Mouse (Mus musculus) spleen, adult 2 months (tissue): ENCODE measurements at regions not wholly inside any gene's neighbourhood (a gene's known extent, or its start where the extent isn't known, plus 50 kb on each side); places are given as distances from the start of the nearest gene placed in this dataset.

Experiments used
- DNase-seq, 2 experiments: peaks; one replicate each; pipeline versions ENCODE4 v3.0.0 to v3.0.0-alpha.2; 2012 to 2021; ENCODE audit warnings: low spot score in 2 of 2, low read depth in 1 of 2
- H3K27ac ChIP-seq: fragments of 200-500 bp; 2 replicates; pipeline ENCODE4 v1.5.1; 2012; ENCODE audit warnings: low read length, inconsistent platforms; ENCODE audit not compliant: insufficient read depth
- H3K27me3 ChIP-seq: fragments of 200-500 bp; 2 replicates; pipeline ENCODE4 v1.6.1; 2012; ENCODE audit warnings: mild to moderate bottlenecking, moderate library complexity, low read length, inconsistent platforms; ENCODE audit not compliant: control insufficient read depth, insufficient read depth
- H3K36me3 ChIP-seq: fragments of 200-500 bp; 2 replicates; pipeline ENCODE4 v1.6.1; 2012; ENCODE audit warnings: mild to moderate bottlenecking, low read length, inconsistent platforms; ENCODE audit not compliant: control insufficient read depth, insufficient read depth
- H3K4me1 ChIP-seq: fragments of 200-500 bp; 2 replicates; pipeline ENCODE4 v1.6.1; 2011; ENCODE audit warnings: inconsistent platforms; ENCODE audit not compliant: control insufficient read depth, insufficient read depth, insufficient read length
- H3K4me3 ChIP-seq: fragments of 200-500 bp; 2 replicates; pipeline ENCODE4 v1.5.1; 2011; ENCODE audit warnings: mild to moderate bottlenecking, inconsistent platforms; ENCODE audit not compliant: insufficient read depth, insufficient read length; ENCODE audit errors: extremely low read depth
- CTCF ChIP-seq: fragments of 200-500 bp; IDR thresholded peaks from 2 replicates; pipeline ENCODE4 v1.5.1; 2011; ENCODE audit warnings: mild to moderate bottlenecking, inconsistent platforms; ENCODE audit not compliant: insufficient read depth, insufficient read length, insufficient replicate concordance; ENCODE audit errors: extremely low read depth
- POLR2A ChIP-seq: fragments of 200-500 bp; IDR thresholded peaks from 2 replicates; pipeline ENCODE4 v1.6.1; 2011; ENCODE audit warnings: low read depth, low read length, inconsistent platforms
- WGBS: fragments of 180-500 bp; shearing (Covaris S2); methylation state at CpG from one replicate; pipeline ENCODE4 v1.1.7; 2018; 5-methylcytosine and 5-hydroxymethylcytosine counted together

- H3K36me3 ChIP-seq = no peaks in the 10 kb centered on the region
- no peak for TF ChIP-seq CTCF
- no peak for TF ChIP-seq POLR2A
- no peaks in the 10 kb centered on the region for H3K27me3 ChIP-seq
- peaks cover 4% of the 10 kb centered on the region for H3K4me1 ChIP-seq
- no peak for DNase-seq
- H3K4me3 ChIP-seq = no peak overlapping the region
- 65% methylated on average over 7 of the region's 7 CpGs for WGBS
- no peak overlapping the region for H3K27ac ChIP-seq
Observed at GRCm38 (mm10) chr2:166258771-166259180, 103.3 kb upstream of the Sulf2 start.

- Histone ChIP-seq H3K4me3 (no peak overlapping the region), H3K4me1 (peaks cover 4% of the 10 kb centered on the region), H3K27me3 (no peaks in the 10 kb centered on the region), H3K27ac (no peak overlapping the region), H3K36me3 (no peaks in the 10 kb centered on the region)
- no peak for DNase-seq
- WGBS = 73% methylated on average over 4 of the region's 4 CpGs
- TF ChIP-seq POLR2A = no peak
Observed at GRCm38 (mm10) chr2:166257666-166258065, 102.2 kb upstream of the Sulf2 start.

- 91% methylated on average over 10 of the region's 10 CpGs for WGBS
- no peak overlapping the region for H3K4me3 ChIP-seq
- DNase-seq = no peak
Observed at GRCm38 (mm10) chr2:166256193-166256592, 100.7 kb upstream of the Sulf2 start.

GRCm38 (mm10) chr2:166254581-166254980, 99.1 kb upstream of the Sulf2 start:
- Histone ChIP-seq H3K4me1 (no peaks in the 10 kb centered on the region), H3K4me3 (no peak overlapping the region), H3K27me3 (no peaks in the 10 kb centered on the region), H3K36me3 (no peaks in the 10 kb centered on the region), H3K27ac (no peak overlapping the region)
- WGBS = 89% methylated on average over 6 of the region's 6 CpGs
- no peak for DNase-seq
- no peak for TF ChIP-seq POLR2A
- no peak for TF ChIP-seq CTCF

More at GRCm38 (mm10) chr2:166256193-166256592, 100.7 kb upstream of the Sulf2 start:
- H3K36me3 ChIP-seq = no peaks in the 10 kb centered on the region
- no peak for TF ChIP-seq POLR2A
- no peak for TF ChIP-seq CTCF
- H3K27ac ChIP-seq = no peak overlapping the region
- no peaks in the 10 kb centered on the region for H3K27me3 ChIP-seq
- H3K4me1 ChIP-seq = no peaks in the 10 kb centered on the region

GRCm38 (mm10) chr2:166252107-166252506, 96.6 kb upstream of the Sulf2 start:
- no peaks in the 10 kb centered on the region for H3K4me1 ChIP-seq
- no peaks in the 10 kb centered on the region for H3K36me3 ChIP-seq
- no peak for TF ChIP-seq CTCF
- no peaks in the 10 kb centered on the region for H3K27me3 ChIP-seq
- WGBS = 96% methylated on average over 3 of the region's 3 CpGs
- no peak for DNase-seq
- H3K4me3 ChIP-seq = no peak overlapping the region
- H3K27ac ChIP-seq = no peak overlapping the region

- Histone ChIP-seq H3K27me3 (no peaks in the 10 kb centered on the region), H3K4me3 (no peak overlapping the region), H3K4me1 (no peaks in the 10 kb centered on the region), H3K36me3 (no peaks in the 10 kb centered on the region), H3K27ac (no peak overlapping the region)
- TF ChIP-seq POLR2A = no peak
- no peak for TF ChIP-seq CTCF
- DNase-seq = no peak
- WGBS = 77% methylated on average over 5 of the region's 5 CpGs
Observed at GRCm38 (mm10) chr2:166251421-166251820, 96.0 kb upstream of the Sulf2 start.

GRCm38 (mm10) chr2:166250571-166250970, 95.1 kb upstream of the Sulf2 start:
- TF ChIP-seq POLR2A (no peak), CTCF (no peak)

More at GRCm38 (mm10) chr2:166250571-166250970, 95.1 kb upstream of the Sulf2 start:
- no peak overlapping the region for H3K4me3 ChIP-seq
- H3K4me1 ChIP-seq = no peaks in the 10 kb centered on the region
- DNase-seq = no peak
- H3K36me3 ChIP-seq = no peaks in the 10 kb centered on the region
- no peaks in the 10 kb centered on the region for H3K27me3 ChIP-seq
- H3K27ac ChIP-seq = no peak overlapping the region
- WGBS = 80% methylated on average over 10 of the region's 10 CpGs
